Mouse (Mus musculus): ENCODE data around the gene Amfr. TPM values are rescaled to one million over a fixed set of nuclear protein-coding genes. Genes with fewer than 3 reads are reported as not detected.

The Amfr gene
- polyA plus RNA-seq, 1 experiment: 5.4 TPM

- Histone ChIP-seq H3K4me1 (ENCODE audit: control insufficient read depth) (no peaks in the 10 kb centered on the region), H3K36me3 (ENCODE audit: control insufficient read depth) (no peaks in the 10 kb centered on the region), H3K27me3 (ENCODE audit: control insufficient read depth) (no peaks in the 10 kb centered on the region; the same call in 1 of the 2 replicates), H3K4me3 (replicated peaks) (no peak overlapping the region), H3K9me3 (ENCODE audit: control insufficient read depth, low read length) (peaks cover 9% of the 10 kb centered on the region)
- TF ChIP-seq TAL1 (IDR thresholded peaks at IDR 0.05; ENCODE audit: low read length): no peak
- no peak for TF ChIP-seq GATA1 (IDR thresholded peaks at IDR 0.05; ENCODE audit: low read length)
Observed at GRCm38 (mm10) chr8:93925513-93925912, 87.1 kb downstream of the Amfr start.

GRCm38 (mm10) chr8:93923897-93924334 is 88.7 kb downstream of the Amfr start:
- Histone ChIP-seq H3K4me3 (replicated peaks) (no peak overlapping the region), H3K36me3 (ENCODE audit: control insufficient read depth) (no peaks in the 10 kb centered on the region), H3K9me3 (ENCODE audit: control insufficient read depth, low read length) (peaks cover 9% of the 10 kb centered on the region), H3K4me1 (ENCODE audit: control insufficient read depth) (no peaks in the 10 kb centered on the region), H3K27me3 (ENCODE audit: control insufficient read depth) (no peaks in the 10 kb centered on the region; the same call in 1 of the 2 replicates)
- TF ChIP-seq TAL1 (IDR thresholded peaks at IDR 0.05; ENCODE audit: low read length) (no peak), GATA1 (IDR thresholded peaks at IDR 0.05; ENCODE audit: low read length) (no peak)

Other genes starting within 250 kb of the Amfr start
- gene Gnao1, start 202.9 kb downstream of the Amfr start, polyA plus RNA-seq (2012): 0.10 TPM in 1 of 2 replicates, not detected in the other
- 30.8 and 33.7 TPM in 2 replicates for gene Nudt21, start 24.2 kb upstream of the Amfr start, polyA plus RNA-seq (2012)
- 0.05 and 0.07 TPM in 2 replicates for gene Ogfod1, start 24.4 kb upstream of the Amfr start, polyA plus RNA-seq (2012)
- gene Bbs2, start 86.1 kb upstream of the Amfr start, polyA plus RNA-seq (2012): 0.01 and 0.17 TPM in 2 replicates
- gene Mt4, start 124.4 kb upstream of the Amfr start, polyA plus RNA-seq (2012): not detected in 2 replicates
- gene Mt3, start 139.8 kb upstream of the Amfr start, polyA plus RNA-seq (2012): not detected in 2 replicates
- 787 and 864 TPM in 2 replicates for gene Mt2, start 159.8 kb upstream of the Amfr start, polyA plus RNA-seq (2012)
- 175 and 372 TPM in 2 replicates for gene Mt1, start 166.2 kb upstream of the Amfr start, polyA plus RNA-seq (2012)
- gene Nup93, start 201.7 kb upstream of the Amfr start, polyA plus RNA-seq (2012): 0.39 and 0.52 TPM in 2 replicates